Mouse (Mus musculus) ES-E14 (cell line): ENCODE data around the gene Stxbp1.

Experiments
- CHD2 ChIP-seq: IDR thresholded peaks from 2 replicates; pipeline ENCODE4 v1.6.1; 2014; ENCODE audit warnings: mild to moderate bottlenecking, low read depth, low read length, inconsistent platforms
- HCFC1 ChIP-seq: IDR thresholded peaks from 2 replicates; pipeline ENCODE4 v1.6.1; 2012; ENCODE audit warnings: low read length, inconsistent platforms, borderline replicate concordance; ENCODE audit not compliant: insufficient read depth
- MAFK ChIP-seq: IDR thresholded peaks from 2 replicates; pipeline ENCODE4 v1.6.1; 2014; ENCODE audit warnings: mild to moderate bottlenecking, low read depth, low read length, inconsistent platforms; ENCODE audit not compliant: insufficient read depth
- ZC3H11A ChIP-seq: IDR thresholded peaks from 2 replicates; pipeline ENCODE4 v1.6.1; 2012; ENCODE audit warnings: low read depth, mild to moderate bottlenecking, inconsistent platforms, low read length, borderline replicate concordance
- ZNF384 ChIP-seq: IDR thresholded peaks from 2 replicates; pipeline ENCODE4 v1.6.1; 2012; ENCODE audit warnings: low read depth, low read length, inconsistent platforms

GRCm38 (mm10) chr2:32788581-32788980, 58.5 kb downstream of the Stxbp1 start:
- no peak for TF ChIP-seq HCFC1
- TF ChIP-seq CHD2: no peak
- TF ChIP-seq ZNF384: no peak
- TF ChIP-seq MAFK: no peak
- no peak for TF ChIP-seq ZC3H11A
